Mouse (Mus musculus) bone marrow, adult 2 months (tissue): ENCODE results near the gene Nr2e1.

Source experiments
- CTCF ChIP-seq: fragments of 200-500 bp; IDR thresholded peaks from 2 replicates; pipeline ENCODE4 v1.5.1; 2011; ENCODE audit warnings: low read length, control low read depth; ENCODE audit not compliant: control insufficient read depth, insufficient read depth
- POLR2A ChIP-seq: fragments of 200-500 bp; IDR thresholded peaks from 2 replicates; pipeline ENCODE4 v1.6.1; 2011; ENCODE audit warnings: low read depth, mild to moderate bottlenecking, control low read depth, low read length, borderline replicate concordance; ENCODE audit not compliant: control insufficient read depth

DNA sequence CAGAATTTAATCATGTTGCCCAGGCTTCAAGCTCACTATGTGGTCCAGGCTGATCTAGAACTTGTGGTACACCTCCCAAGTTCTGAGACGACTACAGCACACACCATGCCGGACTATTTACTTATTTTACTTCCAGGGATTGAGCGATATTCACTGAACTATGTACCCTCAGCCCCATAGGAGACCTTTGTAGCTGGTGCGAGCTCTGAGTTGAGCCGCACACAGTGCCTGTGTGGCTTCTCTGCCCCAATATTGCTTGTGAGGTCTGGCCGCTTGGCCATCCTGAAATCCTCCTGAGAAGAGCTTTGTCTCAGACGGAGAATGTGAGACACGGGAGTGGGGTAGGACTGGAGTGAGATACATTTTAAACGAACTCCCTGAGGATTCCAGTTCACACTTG is 31.3 kb upstream of the Nr2e1 start:
- TF ChIP-seq CTCF (no peak), POLR2A (no peak)
